Mouse (Mus musculus) kidney, postnatal 0 days (tissue): ENCODE measurements around the gene Tmem63c. TPM values are rescaled to one million over a fixed set of nuclear protein-coding genes. Genes with fewer than 3 reads are reported as not detected.
A peak's percentile ranks its signal among the peaks of the same experiment; 100 is the strongest.

ENCODE experiments used
- ATAC-seq: fragments of 200-750 bp; cut with Nextera tagmentation; replicated peaks from 2 replicates; pipeline ENCODE4 v1.8.0; 2017; ENCODE audit warnings: low read depth, moderate number of reproducible peaks, moderate TSS enrichment, moderate library complexity; ENCODE audit not compliant: low FRiP score
- DNase-seq: peaks from one replicate; pipeline ENCODE4 v3.0.0-alpha.2; 2016; ENCODE audit warnings: low spot score
- H3K27ac ChIP-seq: fragments of 300-500 bp; sonication (generic); 2 replicates; pipeline ENCODE4 v1.5.1; 2014; ENCODE audit warnings: mild to moderate bottlenecking
- H3K27me3 ChIP-seq: fragments of 300-500 bp; sonication (generic); 2 replicates; pipeline ENCODE4 v1.6.1; 2014; ENCODE audit warnings: low read length, mixed read lengths; ENCODE audit not compliant: insufficient read depth
- H3K36me3 ChIP-seq: fragments of 300-500 bp; sonication (generic); 2 replicates; pipeline ENCODE4 v1.6.1; 2014; ENCODE audit warnings: low read length, mixed read lengths; ENCODE audit not compliant: insufficient read depth
- H3K4me1 ChIP-seq: fragments of 300-500 bp; sonication (generic); replicated peaks from 2 replicates; pipeline ENCODE4 v1.6.1; 2014; ENCODE audit warnings: antibody characterized with exemption, low read length, mixed read lengths; ENCODE audit not compliant: insufficient read depth
- H3K4me2 ChIP-seq: fragments of 300-500 bp; sonication (generic); 2 replicates; pipeline ENCODE4 v1.6.1; 2014; ENCODE audit warnings: mild to moderate bottlenecking, low read length, moderate library complexity, mixed read lengths
- H3K4me3 ChIP-seq: fragments of 300-500 bp; sonication (generic); replicated peaks from 2 replicates; pipeline ENCODE4 v1.5.1; 2014; ENCODE audit warnings: low read depth, low read length
- H3K9ac ChIP-seq: fragments of 300-500 bp; sonication (generic); 2 replicates; pipeline ENCODE4 v1.6.1; 2014; ENCODE audit warnings: low read depth, low read length
- H3K9me3 ChIP-seq: fragments of 300-500 bp; sonication (generic); replicated peaks from 2 replicates; pipeline ENCODE4 v1.6.1; 2016; ENCODE audit warnings: low read length, inconsistent platforms, mixed read lengths
- CTCF ChIP-seq: IDR thresholded peaks from 2 replicates; pipeline ENCODE4 v1.5.1; 2016; ENCODE audit warnings: antibody characterized with exemption, low read depth, mild to moderate bottlenecking, moderate library complexity
- WGBS: fragments of 180-500 bp; shearing (Covaris S2); extraction: QIAGEN DNeasy Blood & Tissue Kit; methylation state at CpG from one replicate; pipeline ENCODE4 v1.1.7; 2014; 5-methylcytosine and 5-hydroxymethylcytosine counted together
- polyA plus RNA-seq: library from polyadenylated mRNA; unstranded; fragments of >200 nt; fragmentation: Nextera tagmentation; extraction: Ambion mirVana; gene quantifications from 2 replicates; pipeline ENCODE4 v1.2.1, GENCODE M21; 2015

Tmem63c gene
- polyA plus RNA-seq, 1 experiment from 2014 or later, result 0.08 TPM

DNA sequence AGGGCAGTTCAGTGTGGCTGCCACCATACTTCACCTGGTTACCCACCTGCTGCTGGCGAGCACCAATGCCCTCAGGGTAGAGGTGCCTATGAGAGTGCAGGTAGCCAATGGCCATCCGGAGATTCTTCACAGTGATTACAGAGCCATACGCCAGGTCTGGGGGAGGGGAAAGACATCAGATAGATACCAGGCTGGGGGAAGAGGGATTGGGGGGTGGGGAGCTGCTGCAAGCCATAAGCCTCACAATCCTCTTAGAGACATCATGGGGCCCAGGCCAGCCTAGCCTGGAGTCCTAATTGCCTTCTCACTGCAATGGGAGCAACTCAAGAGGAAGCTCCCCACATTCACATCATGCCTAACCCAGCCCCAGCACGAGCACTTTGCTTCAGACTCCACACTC, 106.1 kb downstream of the Tmem63c start:
- WGBS, result 53% methylated on average over 4 of the region's 4 CpGs
- H3K27me3 ChIP-seq, result no peaks in the 10 kb centered on the region
- no peak overlapping the region for H3K4me2 ChIP-seq
- no peak overlapping the region for H3K27ac ChIP-seq
- no peak for TF ChIP-seq CTCF
- no peak overlapping the region for H3K4me3 ChIP-seq
- no peak overlapping the region for H3K9ac ChIP-seq
- H3K9me3 ChIP-seq, result no peaks in the 10 kb centered on the region
- ATAC-seq (no peak), DNase-seq (no peak)
- H3K36me3 ChIP-seq, result peaks cover 13% of the 10 kb centered on the region; the same call in 1 of the 2 replicates
- H3K4me1 ChIP-seq, result no peaks in the 10 kb centered on the region

DNA sequence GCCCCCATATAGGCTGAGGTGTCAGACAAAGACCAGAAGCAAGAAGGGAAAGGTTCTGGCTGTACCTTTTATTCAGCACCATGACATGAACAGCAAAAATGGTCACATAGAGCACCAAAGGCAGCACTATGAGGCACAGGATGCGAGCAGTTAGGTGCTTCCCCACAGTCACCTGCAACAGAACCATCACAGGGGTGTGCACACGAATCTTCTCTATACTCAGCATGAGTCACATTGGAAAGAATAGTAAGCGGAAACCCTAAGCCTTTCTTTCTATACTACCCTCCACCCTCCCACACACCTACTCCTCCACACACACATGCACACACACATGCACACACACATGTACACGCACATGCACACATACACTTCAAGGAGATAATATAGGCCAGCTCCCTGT, 109.1 kb downstream of the Tmem63c start:
- Histone ChIP-seq H3K36me3 (peaks cover 14% of the 10 kb centered on the region), H3K4me2 (no peak overlapping the region), H3K27ac (no peak overlapping the region), H3K4me1 (no peaks in the 10 kb centered on the region), H3K4me3 (no peak overlapping the region), H3K27me3 (no peaks in the 10 kb centered on the region), H3K9ac (no peak overlapping the region), H3K9me3 (no peaks in the 10 kb centered on the region)
- 87% methylated on average over 4 of the region's 4 CpGs for WGBS
- DNase-seq (no peak), ATAC-seq (no peak)
- TF ChIP-seq CTCF, result no peak

DNA sequence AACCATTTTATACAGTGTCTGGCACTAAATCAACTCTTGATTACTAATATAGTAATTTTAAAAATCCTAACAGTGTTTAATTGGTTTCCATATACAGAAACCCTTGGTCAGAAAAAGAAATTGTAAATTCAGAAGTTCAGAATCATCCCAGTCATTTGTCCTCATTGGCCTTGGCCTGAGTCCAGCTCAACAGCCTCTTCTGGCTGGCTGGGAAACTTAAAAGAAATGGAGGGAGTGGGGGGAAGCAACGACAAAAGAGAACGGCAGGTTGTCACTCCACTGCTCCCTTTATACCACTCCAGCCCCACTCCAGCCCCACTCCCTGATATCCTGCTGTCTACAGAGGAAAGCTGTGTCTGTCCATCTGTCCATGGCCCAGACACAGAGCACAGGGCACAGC, 110.0 kb downstream of the Tmem63c start:
- H3K27me3 ChIP-seq, result no peaks in the 10 kb centered on the region
- H3K4me1 ChIP-seq, result no peaks in the 10 kb centered on the region
- H3K36me3 ChIP-seq, result peaks cover 14% of the 10 kb centered on the region
- H3K4me3 ChIP-seq, result no peak overlapping the region
- no peak for TF ChIP-seq CTCF
- no peak overlapping the region for H3K27ac ChIP-seq
- DNase-seq, result no peak
- no peak overlapping the region for H3K9ac ChIP-seq
- ATAC-seq, result no peak
- H3K9me3 ChIP-seq, result no peaks in the 10 kb centered on the region
- 73% methylated on average over 2 of the region's 2 CpGs for WGBS
- no peak overlapping the region for H3K4me2 ChIP-seq

DNA sequence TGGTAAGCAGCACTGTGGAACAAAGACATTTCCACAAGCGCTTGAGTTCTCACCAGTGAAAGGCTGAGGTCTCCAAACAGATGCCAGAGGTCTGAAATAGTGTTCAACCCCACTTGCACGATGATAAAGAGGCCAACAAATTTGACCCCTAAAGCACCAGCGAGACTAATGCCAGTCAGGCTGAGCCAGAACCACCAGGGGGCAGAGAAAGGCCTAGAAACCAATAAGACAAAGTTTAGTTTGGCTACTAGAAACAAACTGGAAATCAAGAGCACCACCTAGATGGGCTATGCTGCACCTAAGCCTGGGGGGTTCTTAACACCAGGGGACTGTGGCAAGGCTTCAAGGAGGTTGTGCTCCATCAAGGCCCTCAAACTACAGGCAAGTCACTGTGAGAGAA, 110.5 kb downstream of the Tmem63c start:
- ATAC-seq, result no peak

DNA sequence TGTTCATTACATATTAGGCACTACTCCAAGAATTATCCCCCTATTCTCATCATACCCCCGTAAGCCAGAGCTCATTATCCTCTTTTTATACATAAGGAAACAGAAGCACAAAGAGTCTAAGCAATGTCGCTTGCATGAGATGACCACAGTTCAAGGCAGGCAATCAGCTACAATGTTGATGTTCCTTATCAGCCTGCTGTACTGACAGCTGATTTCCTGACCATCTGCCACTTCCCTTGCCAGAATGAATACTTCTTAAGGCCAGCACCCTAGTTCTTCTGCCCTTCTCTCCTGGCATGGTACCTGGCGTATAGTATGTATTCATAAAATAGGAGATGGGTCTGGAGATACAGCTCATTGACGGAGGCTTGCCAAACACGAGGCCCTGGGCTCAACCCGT, 111.1 kb downstream of the Tmem63c start:
- no peak for ATAC-seq
- no peak overlapping the region for H3K27ac ChIP-seq
- TF ChIP-seq CTCF, result no peak
- H3K4me1 ChIP-seq, result no peaks in the 10 kb centered on the region
- WGBS, result 83% methylated on average over 6 of the region's 6 CpGs
- no peak overlapping the region for H3K4me2 ChIP-seq
- no peak overlapping the region for H3K9ac ChIP-seq
- H3K9me3 ChIP-seq, result no peaks in the 10 kb centered on the region
- DNase-seq, result no peak
- no peak overlapping the region for H3K4me3 ChIP-seq
- peaks cover 14% of the 10 kb centered on the region for H3K36me3 ChIP-seq
- no peaks in the 10 kb centered on the region for H3K27me3 ChIP-seq

More for the DNA sequence above, 110.5 kb downstream of the Tmem63c start:
- Histone ChIP-seq H3K9ac (no peak overlapping the region), H3K4me2 (no peak overlapping the region), H3K4me1 (no peaks in the 10 kb centered on the region), H3K27ac (no peak overlapping the region), H3K4me3 (no peak overlapping the region), H3K36me3 (peaks cover 14% of the 10 kb centered on the region), H3K27me3 (no peaks in the 10 kb centered on the region), H3K9me3 (no peaks in the 10 kb centered on the region)
- TF ChIP-seq CTCF, result peak; percentile 72
- DNase-seq, result peak; percentile 61
- WGBS, result 69% methylated on average over 3 of the region's 3 CpGs

DNA sequence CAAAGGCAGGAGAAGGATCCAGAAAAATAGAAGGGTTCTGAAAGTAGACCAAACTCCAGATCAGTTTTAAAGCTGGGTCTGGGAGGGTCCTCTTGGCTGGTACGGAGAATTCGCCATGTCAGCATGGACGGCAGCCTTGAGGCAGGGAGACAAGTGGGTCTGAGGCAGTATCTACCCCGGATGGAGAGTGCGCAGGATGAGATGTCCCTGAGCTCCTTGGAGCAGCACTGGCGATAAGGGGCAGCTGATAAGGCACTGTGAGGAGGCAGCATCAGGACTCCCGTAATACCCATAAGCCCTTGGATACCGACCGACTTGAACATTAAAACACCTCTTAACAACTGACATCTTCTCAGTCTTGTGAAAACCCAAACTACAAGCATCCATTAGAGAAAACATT, 111.6 kb downstream of the Tmem63c start:
- DNase-seq (no peak), ATAC-seq (no peak)
- 94% methylated on average over 9 of the region's 9 CpGs for WGBS
- Histone ChIP-seq H3K4me2 (no peak overlapping the region), H3K9me3 (no peaks in the 10 kb centered on the region), H3K27me3 (no peaks in the 10 kb centered on the region), H3K36me3 (peaks cover 17% of the 10 kb centered on the region), H3K27ac (no peak overlapping the region), H3K4me1 (no peaks in the 10 kb centered on the region), H3K9ac (no peak overlapping the region), H3K4me3 (no peak overlapping the region)
- no peak for TF ChIP-seq CTCF

DNA sequence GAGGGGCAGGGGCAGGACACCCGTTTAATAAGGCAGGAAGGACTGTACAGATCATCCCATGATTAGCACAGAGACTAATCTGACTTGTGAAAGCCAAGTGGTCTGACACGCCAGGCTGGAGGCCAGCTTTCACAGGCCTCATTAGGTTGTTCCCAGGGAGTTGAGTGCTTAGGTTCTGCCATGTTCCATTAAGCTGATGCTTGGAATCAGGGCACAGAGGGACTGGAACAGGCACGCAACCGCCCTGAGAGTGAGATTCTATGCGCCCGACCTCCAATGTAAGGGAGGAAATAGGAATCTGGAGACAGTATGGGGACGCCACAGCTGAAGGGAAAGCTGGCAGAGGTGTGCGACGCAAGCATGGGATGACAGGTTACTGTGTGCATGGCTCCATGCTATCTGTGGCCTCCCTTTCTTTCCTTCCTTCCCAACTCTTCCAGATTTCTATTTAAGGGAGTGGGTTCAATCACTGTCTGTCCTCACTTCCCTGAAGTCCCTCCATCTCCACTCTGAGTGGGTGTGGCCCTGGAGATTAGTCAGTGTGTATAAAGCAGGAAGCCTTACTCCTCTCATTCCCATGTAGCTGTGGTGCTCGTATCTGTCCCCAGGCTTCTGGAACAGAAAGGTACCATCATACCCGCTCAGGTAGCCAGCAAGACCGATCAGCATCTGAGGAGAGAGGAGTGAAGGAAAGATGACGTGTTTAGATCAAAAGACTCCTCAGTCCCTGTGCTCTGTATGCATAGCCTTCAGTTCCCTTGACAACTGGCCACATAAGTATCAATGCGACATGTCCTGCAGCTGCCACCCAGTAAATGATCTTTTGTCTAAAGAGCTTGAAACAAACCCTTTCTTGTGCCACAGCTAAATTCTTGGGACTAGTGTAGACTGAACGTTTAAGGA, 116.5 kb downstream of the Tmem63c start:
- Histone ChIP-seq H3K27ac (no peak overlapping the region), H3K4me2 (no peak overlapping the region), H3K9me3 (no peaks in the 10 kb centered on the region), H3K27me3 (no peaks in the 10 kb centered on the region), H3K4me3 (no peak overlapping the region), H3K4me1 (no peaks in the 10 kb centered on the region), H3K36me3 (peaks cover 12% of the 10 kb centered on the region; the same call in 1 of the 2 replicates), H3K9ac (no peak overlapping the region)
- no peak for ATAC-seq
- TF ChIP-seq CTCF, result no peak
- WGBS, result 92% methylated on average over 15 of the region's 15 CpGs
- DNase-seq, result no peak
